Mouse (Mus musculus): Measurements from ENCODE around the gene Adprh. TPM values are rescaled to one million over a fixed set of nuclear protein-coding genes. Genes with fewer than 3 reads are reported as not detected.
"Not testable (repeated sequence)": the region's sequence is repeated elsewhere in the genome, so short reads cannot be mapped to it uniquely, and the experiment has no call there.

Gene Adprh
- polyA plus RNA-seq, 1 experiment from 2014 or later: 90.8 TPM

GRCm38 (mm10) chr16:38450707-38451106, 1.8 kb downstream of the Adprh start:
- Histone ChIP-seq H3K4me1 (replicated peaks; ENCODE audit: control insufficient read depth, insufficient read depth, low read length) (peaks cover 9% of the 10 kb centered on the region; the same call in 1 of the 2 replicates), H3K4me3 (ENCODE audit: low read depth, low read length) (no peak overlapping the region), H3K9ac (ENCODE audit: low read length) (no peak overlapping the region), H3K36me3 (ENCODE audit: control insufficient read depth, insufficient read depth, low read length) (peaks cover 44% of the 10 kb centered on the region), H3K27ac (ENCODE audit: low read depth) (no peak overlapping the region), H3K9me3 (ENCODE audit: control insufficient read depth, low read length) (no peaks in the 10 kb centered on the region), H3K27me3 (replicated peaks; ENCODE audit: control insufficient read depth, insufficient read depth, low read length) (no peaks in the 10 kb centered on the region), H3K4me2 (ENCODE audit: low read length) (no peak overlapping the region)
- WGBS: 85% methylated on average over 7 of the region's 7 CpGs
- no peak for DNase-seq (ENCODE audit: low spot score)
- ATAC-seq (replicated peaks; ENCODE audit: low FRiP score, low TSS enrichment, low read depth): no peak

GRCm38 (mm10) chr16:38448458-38448857, 4.0 kb downstream of the Adprh start:
- Histone ChIP-seq H3K36me3 (ENCODE audit: control insufficient read depth, insufficient read depth, low read length) (peaks cover 65% of the 10 kb centered on the region), H3K27me3 (replicated peaks; ENCODE audit: control insufficient read depth, insufficient read depth, low read length) (no peaks in the 10 kb centered on the region), H3K4me2 (ENCODE audit: low read length) (no peak overlapping the region), H3K4me1 (replicated peaks; ENCODE audit: control insufficient read depth, insufficient read depth, low read length) (peaks cover 9% of the 10 kb centered on the region; the same call in 1 of the 2 replicates), H3K9me3 (ENCODE audit: control insufficient read depth, low read length) (no peaks in the 10 kb centered on the region), H3K27ac (ENCODE audit: low read depth) (no peak overlapping the region), H3K4me3 (ENCODE audit: low read depth, low read length) (no peak overlapping the region), H3K9ac (ENCODE audit: low read length) (no peak overlapping the region)
- 94% methylated on average over 12 of the region's 12 CpGs for WGBS
- no peak for ATAC-seq (replicated peaks; ENCODE audit: low FRiP score, low TSS enrichment, low read depth)
- no peak for DNase-seq (ENCODE audit: low spot score)

DNA sequence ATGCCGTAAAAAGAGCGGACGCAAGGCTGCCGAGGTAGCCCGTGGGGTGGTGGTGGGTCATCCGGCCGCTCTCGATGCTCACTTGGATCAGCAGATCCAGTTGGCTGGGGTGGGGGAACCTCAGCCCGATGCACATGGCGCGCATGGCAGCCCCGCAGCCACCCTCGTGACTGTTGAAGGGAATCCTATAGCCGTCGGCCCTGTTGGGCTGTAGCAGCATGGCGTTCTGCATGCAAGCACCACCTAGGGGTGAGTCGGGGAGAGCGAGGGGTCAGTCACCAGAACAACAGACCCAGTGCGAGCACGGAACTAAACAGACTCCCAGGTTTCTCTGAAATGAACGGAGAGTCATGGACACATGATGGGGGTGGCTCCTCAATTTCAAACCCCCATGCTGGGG, 5.1 kb downstream of the Adprh start:
- Histone ChIP-seq H3K4me1 (replicated peaks; ENCODE audit: control insufficient read depth, insufficient read depth, low read length) (peaks cover 9% of the 10 kb centered on the region; the same call in 1 of the 2 replicates), H3K9ac (ENCODE audit: low read length) (no peak overlapping the region), H3K4me3 (ENCODE audit: low read depth, low read length) (no peak overlapping the region), H3K27me3 (replicated peaks; ENCODE audit: control insufficient read depth, insufficient read depth, low read length) (no peaks in the 10 kb centered on the region), H3K4me2 (ENCODE audit: low read length) (no peak overlapping the region), H3K36me3 (ENCODE audit: control insufficient read depth, insufficient read depth, low read length) (peaks cover 70% of the 10 kb centered on the region), H3K9me3 (ENCODE audit: control insufficient read depth, low read length) (no peaks in the 10 kb centered on the region), H3K27ac (ENCODE audit: low read depth) (no peak overlapping the region)
- DNase-seq (ENCODE audit: low spot score) (no peak), ATAC-seq (replicated peaks; ENCODE audit: low FRiP score, low TSS enrichment, low read depth) (no peak)
- WGBS: 92% methylated on average over 21 of the region's 21 CpGs

- not testable (repeated sequence) for H3K9me3 ChIP-seq (ENCODE audit: control insufficient read depth, low read length); H3K9ac ChIP-seq (ENCODE audit: low read length); H3K4me2 ChIP-seq (ENCODE audit: low read length); H3K27ac ChIP-seq (ENCODE audit: low read depth); H3K27me3 ChIP-seq (replicated peaks; ENCODE audit: control insufficient read depth, insufficient read depth, low read length); H3K4me1 ChIP-seq (replicated peaks; ENCODE audit: control insufficient read depth, insufficient read depth, low read length); H3K4me3 ChIP-seq (ENCODE audit: low read depth, low read length); DNase-seq (ENCODE audit: low spot score); ATAC-seq (replicated peaks; ENCODE audit: low FRiP score, low TSS enrichment, low read depth)
- WGBS: 99% methylated on average over 2 of the region's 2 CpGs
- peaks cover 70% of the 10 kb centered on the region for H3K36me3 ChIP-seq (ENCODE audit: control insufficient read depth, insufficient read depth, low read length)
These were observed 6.4 kb downstream of the Adprh start for GRCm38 (mm10) chr16:38446141-38446540.

GRCm38 (mm10) chr16:38445576-38445975, 6.9 kb downstream of the Adprh start:
- peaks cover 70% of the 10 kb centered on the region for H3K36me3 ChIP-seq (ENCODE audit: control insufficient read depth, insufficient read depth, low read length)
- no peaks in the 10 kb centered on the region for H3K9me3 ChIP-seq (ENCODE audit: control insufficient read depth, low read length)
- H3K9ac ChIP-seq (ENCODE audit: low read length): no peak overlapping the region
- ATAC-seq (replicated peaks; ENCODE audit: low FRiP score, low TSS enrichment, low read depth) (no peak), DNase-seq (ENCODE audit: low spot score) (no peak)
- no peaks in the 10 kb centered on the region for H3K27me3 ChIP-seq (replicated peaks; ENCODE audit: control insufficient read depth, insufficient read depth, low read length)
- no peaks in the 10 kb centered on the region for H3K4me1 ChIP-seq (replicated peaks; ENCODE audit: control insufficient read depth, insufficient read depth, low read length)
- H3K27ac ChIP-seq (ENCODE audit: low read depth): no peak overlapping the region
- WGBS: 99% methylated on average over 20 of the region's 20 CpGs
- H3K4me2 ChIP-seq (ENCODE audit: low read length): no peak overlapping the region
- no peak overlapping the region for H3K4me3 ChIP-seq (ENCODE audit: low read depth, low read length)

- no peaks in the 10 kb centered on the region for H3K4me1 ChIP-seq (replicated peaks; ENCODE audit: control insufficient read depth, insufficient read depth, low read length)
- ATAC-seq (replicated peaks; ENCODE audit: low FRiP score, low TSS enrichment, low read depth) (no peak), DNase-seq (ENCODE audit: low spot score) (no peak)
- no peak overlapping the region for H3K4me2 ChIP-seq (ENCODE audit: low read length)
- peaks cover 69% of the 10 kb centered on the region for H3K36me3 ChIP-seq (ENCODE audit: control insufficient read depth, insufficient read depth, low read length)
- H3K9ac ChIP-seq (ENCODE audit: low read length): no peak overlapping the region
- no peaks in the 10 kb centered on the region for H3K27me3 ChIP-seq (replicated peaks; ENCODE audit: control insufficient read depth, insufficient read depth, low read length)
- no peaks in the 10 kb centered on the region for H3K9me3 ChIP-seq (ENCODE audit: control insufficient read depth, low read length)
- WGBS: 90% methylated on average over 1 of the region's 1 CpGs
- H3K4me3 ChIP-seq (ENCODE audit: low read depth, low read length): no peak overlapping the region
- H3K27ac ChIP-seq (ENCODE audit: low read depth): no peak overlapping the region
These were observed 7.5 kb downstream of the Adprh start for GRCm38 (mm10) chr16:38445046-38445445.

DNA sequence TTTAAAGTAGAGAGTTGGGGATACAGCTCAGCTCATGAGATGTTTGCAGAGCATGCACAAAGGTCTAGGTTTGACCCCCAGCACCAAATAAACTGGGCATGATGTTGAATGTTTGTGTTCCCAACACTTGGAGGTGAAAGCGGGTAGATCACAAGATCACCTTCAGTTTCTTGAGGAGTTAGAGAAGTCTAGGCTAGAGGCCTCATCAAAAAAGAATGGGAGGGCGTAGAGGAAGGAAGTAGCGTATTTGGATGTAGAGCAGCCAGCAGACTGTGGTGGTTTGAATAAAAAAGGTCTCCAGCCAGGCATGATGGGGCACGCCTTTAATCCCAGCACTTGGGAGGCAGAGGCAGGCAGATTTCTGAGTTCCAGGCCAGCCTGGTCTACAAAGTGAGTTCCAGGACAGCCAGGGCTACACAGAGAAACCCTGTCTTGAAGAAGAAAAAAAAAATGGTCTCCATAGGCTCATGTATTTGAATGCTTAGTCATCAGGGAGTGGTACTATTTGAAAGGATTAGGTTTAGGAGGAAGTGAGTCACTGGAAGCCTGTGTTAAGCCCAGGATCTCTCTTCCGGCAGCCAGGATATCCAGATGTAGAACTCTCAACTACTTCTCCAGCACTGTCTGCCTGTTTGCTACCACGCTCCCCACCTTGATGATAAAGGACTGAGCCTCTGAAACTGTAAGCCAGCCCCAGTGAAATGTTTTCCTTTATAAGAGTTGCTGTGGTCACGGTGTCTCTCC, 8.6 kb downstream of the Adprh start:
- Histone ChIP-seq H3K27ac (ENCODE audit: low read depth) (no peak overlapping the region), H3K4me1 (replicated peaks; ENCODE audit: control insufficient read depth, insufficient read depth, low read length) (no peaks in the 10 kb centered on the region), H3K9me3 (ENCODE audit: control insufficient read depth, low read length) (no peaks in the 10 kb centered on the region), H3K4me2 (ENCODE audit: low read length) (no peak overlapping the region), H3K4me3 (ENCODE audit: low read depth, low read length) (no peak overlapping the region), H3K27me3 (replicated peaks; ENCODE audit: control insufficient read depth, insufficient read depth, low read length) (no peaks in the 10 kb centered on the region), H3K9ac (ENCODE audit: low read length) (no peak overlapping the region), H3K36me3 (ENCODE audit: control insufficient read depth, insufficient read depth, low read length) (peaks cover 57% of the 10 kb centered on the region)
- 96% methylated on average over 7 of the region's 7 CpGs for WGBS
- ATAC-seq (replicated peaks; ENCODE audit: low FRiP score, low TSS enrichment, low read depth): no peak
- DNase-seq (ENCODE audit: low spot score): no peak

DNA sequence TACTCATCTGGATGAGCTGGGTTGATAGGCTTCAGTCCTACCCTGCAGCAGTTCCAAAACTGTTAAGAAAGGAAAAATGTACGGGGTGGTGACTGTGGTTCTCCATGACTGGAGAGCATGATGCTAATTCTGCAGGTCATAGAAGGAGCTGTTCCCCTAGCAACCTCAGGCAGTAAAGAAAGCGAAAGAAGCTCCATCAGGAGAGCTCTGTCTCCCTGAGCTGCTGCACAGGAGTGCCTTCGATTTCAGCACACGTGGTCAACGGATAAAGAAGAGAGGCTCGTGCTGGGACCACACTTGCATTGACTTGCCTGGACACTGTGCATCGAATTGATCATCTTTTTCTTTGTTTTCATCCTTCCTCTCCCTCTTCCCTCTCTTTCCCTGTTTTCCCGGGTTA, 10.3 kb downstream of the Adprh start:
- Histone ChIP-seq H3K27ac (ENCODE audit: low read depth) (no peak overlapping the region), H3K27me3 (replicated peaks; ENCODE audit: control insufficient read depth, insufficient read depth, low read length) (no peaks in the 10 kb centered on the region), H3K9me3 (ENCODE audit: control insufficient read depth, low read length) (no peaks in the 10 kb centered on the region), H3K9ac (ENCODE audit: low read length) (no peak overlapping the region), H3K36me3 (ENCODE audit: control insufficient read depth, insufficient read depth, low read length) (peaks cover 41% of the 10 kb centered on the region), H3K4me3 (ENCODE audit: low read depth, low read length) (no peak overlapping the region), H3K4me2 (ENCODE audit: low read length) (no peak overlapping the region), H3K4me1 (replicated peaks; ENCODE audit: control insufficient read depth, insufficient read depth, low read length) (no peaks in the 10 kb centered on the region)
- ATAC-seq (replicated peaks; ENCODE audit: low FRiP score, low TSS enrichment, low read depth) (no peak), DNase-seq (ENCODE audit: low spot score) (no peak)
- 83% methylated on average over 8 of the region's 8 CpGs for WGBS

DNA sequence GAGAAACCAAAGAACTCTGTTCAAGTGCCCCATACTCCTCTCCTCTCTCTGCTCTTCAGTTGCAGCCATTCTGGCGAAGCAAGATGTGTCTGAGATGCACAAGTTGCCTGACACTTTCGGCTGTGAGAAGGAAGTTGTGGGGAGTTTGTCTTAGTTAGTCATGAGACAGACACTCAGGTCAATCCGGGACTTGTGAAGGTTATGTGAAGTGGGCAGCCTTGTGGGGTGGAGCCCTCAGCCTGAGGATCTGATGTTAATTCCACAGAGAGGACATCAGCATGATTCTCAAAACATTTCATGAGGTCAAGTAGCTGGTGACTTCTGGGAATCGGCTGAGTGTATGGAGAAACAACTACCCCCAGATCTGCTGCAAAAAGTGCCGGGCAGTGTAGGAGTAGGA, 10.9 kb downstream of the Adprh start:
- Histone ChIP-seq H3K4me3 (ENCODE audit: low read depth, low read length) (no peak overlapping the region), H3K27ac (ENCODE audit: low read depth) (no peak overlapping the region), H3K27me3 (replicated peaks; ENCODE audit: control insufficient read depth, insufficient read depth, low read length) (no peaks in the 10 kb centered on the region), H3K4me1 (replicated peaks; ENCODE audit: control insufficient read depth, insufficient read depth, low read length) (no peaks in the 10 kb centered on the region), H3K9me3 (ENCODE audit: control insufficient read depth, low read length) (no peaks in the 10 kb centered on the region), H3K4me2 (ENCODE audit: low read length) (no peak overlapping the region), H3K36me3 (ENCODE audit: control insufficient read depth, insufficient read depth, low read length) (peaks cover 35% of the 10 kb centered on the region), H3K9ac (ENCODE audit: low read length) (no peak overlapping the region)
- DNase-seq (ENCODE audit: low spot score): no peak
- 81% methylated on average over 5 of the region's 5 CpGs for WGBS
- no peak for ATAC-seq (replicated peaks; ENCODE audit: low FRiP score, low TSS enrichment, low read depth)
